Mouse (Mus musculus) frontal cortex, adult 2 months (tissue): Measurements from ENCODE around the gene Gm42906. TPM values are rescaled to one million over a fixed set of nuclear protein-coding genes. Genes with fewer than 3 reads are reported as not detected.

Source experiments
- DNase-seq, 2 experiments: peaks; one replicate each; pipeline ENCODE4 v3.0.0; 2022; ENCODE audit warnings: low spot score in 1 of 2; ENCODE audit errors: extremely low spot score in 1 of 2
- polyA plus RNA-seq: library from polyadenylated mRNA; depleted of rRNA; stranded (reverse); fragments of >200 nt; gene quantifications from 2 replicates; pipeline ENCODE4 v1.2.3, GENCODE M21; 2012

Gene Gm42906
- polyA plus RNA-seq, 1 experiment, result not detected

- no peak for DNase-seq
Measured at GRCm38 (mm10) chr5:151193885-151194520, 234.0 kb downstream of the Gm42906 start.

- no peak for DNase-seq
Measured at GRCm38 (mm10) chr5:151192266-151192665, 235.7 kb downstream of the Gm42906 start.

GRCm38 (mm10) chr5:151190764-151191163 is 237.2 kb downstream of the Gm42906 start:
- no peak for DNase-seq

- peak in 1 of 2 experiments; percentile 55 for DNase-seq
Measured at GRCm38 (mm10) chr5:151189789-151190378, 238.1 kb downstream of the Gm42906 start.

- DNase-seq, result no peak
Measured at GRCm38 (mm10) chr5:151189321-151189720, 238.6 kb downstream of the Gm42906 start.

- no peak for DNase-seq
Measured at GRCm38 (mm10) chr5:151188659-151189058, 239.3 kb downstream of the Gm42906 start.

GRCm38 (mm10) chr5:151187336-151187735 is 240.6 kb downstream of the Gm42906 start:
- DNase-seq, result no peak

- no peak for DNase-seq
Measured at GRCm38 (mm10) chr5:151185286-151185856, 242.6 kb downstream of the Gm42906 start.

GRCm38 (mm10) chr5:151183656-151184240 is 244.2 kb downstream of the Gm42906 start:
- DNase-seq, result no peak

GRCm38 (mm10) chr5:151181288-151181687 is 246.7 kb downstream of the Gm42906 start:
- no peak for DNase-seq

GRCm38 (mm10) chr5:151180176-151180785 is 247.7 kb downstream of the Gm42906 start:
- DNase-seq, result no peak

- no peak for DNase-seq
Measured at GRCm38 (mm10) chr5:151177171-151177570, 250.8 kb downstream of the Gm42906 start.

GRCm38 (mm10) chr5:151175897-151176313 is 252.1 kb downstream of the Gm42906 start:
- no peak for DNase-seq

GRCm38 (mm10) chr5:151174485-151175460 is 253.2 kb downstream of the Gm42906 start:
- DNase-seq, result no peak

GRCm38 (mm10) chr5:151173774-151174173 is 254.2 kb downstream of the Gm42906 start:
- DNase-seq, result no peak

GRCm38 (mm10) chr5:151170168-151170750 is 257.7 kb downstream of the Gm42906 start:
- DNase-seq, result no peak

- no peak for DNase-seq
Measured at GRCm38 (mm10) chr5:151168191-151168590, 259.8 kb downstream of the Gm42906 start.

- DNase-seq, result no peak
Measured at GRCm38 (mm10) chr5:151167641-151168040, 260.3 kb downstream of the Gm42906 start.

- DNase-seq, result peak in 1 of 2 experiments; percentile 27
Measured at GRCm38 (mm10) chr5:151166266-151166665, 261.7 kb downstream of the Gm42906 start.
